Mouse (Mus musculus) left cerebral cortex, postnatal 36 days (tissue): ENCODE data around the gene Birc5. TPM values are rescaled to one million over a fixed set of nuclear protein-coding genes. Genes with fewer than 3 reads are reported as not detected.
A peak's percentile ranks its signal among the peaks of the same experiment; 100 is the strongest.

ENCODE experiments used
- DNase-seq, 2 experiments: peaks; one replicate each; pipeline ENCODE4 v3.0.0; 2021 to 2022; ENCODE audit warnings: low spot score in 2 of 2, mixed read lengths in 1 of 2
- intact Hi-C: fragments of 180-260 bp; cut with DNase I; formaldehyde crosslinking; loops from one replicate; pipeline ENCODE4 v1.15.1; 2025
- total RNA-seq, 2 experiments: library from RNA; stranded (reverse); gene quantifications; 2 replicates each; pipeline ENCODE4 v1.2.3; 2021

Birc5 gene
- total RNA-seq, 2 experiments from 2014 or later = 0.66 to 1.5 TPM

DNA sequence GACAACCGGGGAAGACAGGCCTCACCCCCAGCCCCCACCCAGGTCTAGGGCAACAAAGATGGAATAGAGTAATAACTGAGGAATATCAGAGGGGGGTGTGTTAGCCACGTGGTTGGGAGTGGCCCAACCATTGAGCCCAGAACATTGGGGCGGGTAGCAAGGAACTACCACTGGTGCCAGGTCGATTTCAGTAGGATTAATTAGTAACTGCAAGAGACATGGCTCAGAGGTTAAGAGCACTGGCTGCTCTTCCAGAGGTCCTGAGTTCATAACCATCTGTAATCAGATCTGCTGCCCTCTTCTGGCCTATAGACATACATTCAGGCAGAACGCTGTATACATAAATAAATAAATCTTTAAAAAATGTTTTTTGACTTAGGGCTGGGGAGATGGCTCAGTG is 2.4 kb upstream of the Birc5 start:
- no peak for DNase-seq
- intact Hi-C loops = no loop called here

DNA sequence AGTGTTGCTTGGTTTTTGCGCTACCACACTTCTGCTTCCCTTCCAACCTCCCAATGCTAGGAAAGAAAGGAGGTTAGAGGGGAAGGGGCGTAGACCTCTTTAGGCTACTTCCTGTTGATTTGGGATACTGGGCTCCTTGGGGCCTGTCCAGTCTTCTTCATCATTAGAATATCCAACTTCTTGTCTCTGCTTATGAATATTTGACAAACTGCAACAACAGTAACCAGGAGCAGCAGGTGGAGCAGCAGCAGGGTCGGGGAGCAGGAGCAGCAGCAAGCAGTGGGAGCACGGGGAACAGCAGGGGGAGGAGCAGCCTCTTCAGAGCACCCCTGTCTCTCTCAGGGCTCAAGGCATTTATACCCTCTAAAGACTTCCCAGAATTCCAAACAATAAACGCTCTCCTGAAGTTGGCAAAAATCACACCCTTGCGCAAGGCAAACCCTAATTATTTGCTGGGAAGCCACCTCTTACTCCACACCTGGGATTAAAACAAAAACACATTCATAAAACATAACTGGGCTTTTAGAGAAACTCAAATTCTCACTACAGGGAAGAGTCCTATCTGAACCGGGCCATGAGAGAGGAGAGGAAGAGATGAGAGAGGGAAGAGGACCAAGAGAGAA is 1.3 kb upstream of the Birc5 start:
- intact Hi-C loops = no loop called here
- DNase-seq = no peak

DNA sequence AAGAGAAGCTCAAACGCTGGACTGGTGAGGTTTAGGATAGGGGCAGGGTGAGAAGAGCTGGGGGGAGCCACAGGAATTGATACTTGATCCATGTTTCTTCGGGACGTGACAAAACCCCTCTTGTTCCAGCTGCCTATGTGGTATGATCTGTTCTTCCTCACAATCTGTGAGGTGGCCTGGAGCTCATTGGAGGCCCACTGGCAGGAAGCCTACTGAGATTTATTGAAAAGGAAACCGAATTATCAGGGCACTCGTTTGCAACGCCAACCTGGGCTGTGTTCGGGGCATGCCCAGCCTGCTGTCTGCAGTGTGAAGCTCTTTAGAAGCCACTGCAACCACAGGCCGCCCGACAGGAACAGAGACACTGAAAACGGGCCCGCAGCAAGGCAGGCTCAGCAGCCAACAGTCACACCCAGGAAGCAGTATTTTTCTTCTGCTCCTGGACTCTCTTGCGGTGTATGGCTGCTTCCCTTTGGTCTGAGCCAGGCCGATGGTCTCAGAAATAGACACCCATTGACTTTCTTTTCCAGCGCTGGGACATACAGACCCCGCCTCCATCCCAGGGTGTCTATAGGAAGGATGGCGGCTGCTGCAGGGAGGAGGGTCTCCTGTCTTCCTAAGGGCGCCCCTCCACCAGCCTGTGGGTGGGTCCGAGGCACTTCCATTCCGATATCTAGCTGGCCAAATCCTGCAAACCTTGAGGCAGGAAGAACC is 623 bp upstream of the Birc5 start:
- intact Hi-C loops = no loop called here
- DNase-seq = no peak

GRCm38 (mm10) chr11:117852875-117853274 is 3.8 kb downstream of the Birc5 start:
- no peak for DNase-seq
- intact Hi-C loops = no loop called here

DNA sequence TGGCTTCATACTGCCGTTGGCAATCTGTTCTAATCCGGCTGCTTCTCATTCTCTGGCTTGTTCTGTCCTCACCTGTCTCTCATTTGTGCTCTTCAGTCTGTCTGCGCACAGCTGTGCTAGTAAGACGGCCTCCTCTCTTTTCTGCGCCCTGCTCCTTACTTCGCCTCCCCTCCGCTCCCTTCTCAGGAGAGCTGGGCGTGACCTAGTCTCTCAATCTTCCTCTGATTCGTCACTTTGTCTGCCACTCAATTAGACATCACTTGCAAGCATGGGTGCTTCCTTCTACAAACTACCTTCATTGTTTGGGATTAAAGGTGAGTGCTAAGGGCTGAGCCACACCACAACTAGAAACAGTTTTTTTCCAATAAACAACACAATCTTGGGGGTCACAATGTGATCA is 5.2 kb downstream of the Birc5 start:
- DNase-seq = no peak
- intact Hi-C loops = no loop called here

DNA sequence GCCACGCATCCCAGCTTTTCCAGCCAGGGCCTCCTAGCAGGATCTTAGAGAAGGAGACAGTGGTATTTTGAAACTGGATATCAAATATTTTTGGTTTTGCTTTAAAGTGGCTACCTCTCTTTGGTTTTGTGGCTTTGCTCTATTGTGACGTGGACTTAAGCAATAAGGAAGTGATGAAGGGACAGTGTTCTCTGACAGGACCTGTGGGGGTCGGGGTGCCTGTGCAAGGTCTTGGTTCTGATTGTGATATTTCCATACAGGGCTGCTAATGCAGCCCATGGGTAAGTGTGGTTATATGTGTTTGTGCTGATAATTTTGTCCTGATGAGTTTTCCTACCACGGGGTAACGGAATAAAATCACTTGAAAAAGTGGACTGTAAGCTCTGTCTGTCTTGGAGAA is 6.3 kb downstream of the Birc5 start:
- no peak for DNase-seq
- intact Hi-C loops = no loop called here

DNA sequence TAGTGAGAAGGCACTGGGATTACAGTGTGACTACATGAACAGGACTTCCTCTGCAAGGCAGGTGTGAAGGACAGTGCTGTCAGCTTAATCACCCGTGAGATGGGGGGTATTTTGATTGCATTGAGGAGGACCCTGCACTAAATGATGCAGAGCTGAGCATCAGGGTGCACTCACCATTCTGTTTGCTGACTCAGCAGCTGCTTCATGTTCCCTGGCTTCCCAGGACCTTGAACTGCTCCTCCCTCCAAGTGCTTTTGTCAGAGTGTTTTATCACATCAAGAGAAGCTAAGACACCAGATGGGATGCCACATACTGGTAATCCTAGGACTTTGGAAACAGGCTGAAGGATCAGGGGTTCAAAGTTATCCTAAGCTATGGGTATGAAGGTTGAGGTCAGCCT is 6.9 kb downstream of the Birc5 start:
- no peak for DNase-seq
- intact Hi-C loops = no loop called here

- DNase-seq = no peak
- intact Hi-C loops = no loop called here
These were observed 8.4 kb downstream of the Birc5 start for GRCm38 (mm10) chr11:117857462-117857861.

DNA sequence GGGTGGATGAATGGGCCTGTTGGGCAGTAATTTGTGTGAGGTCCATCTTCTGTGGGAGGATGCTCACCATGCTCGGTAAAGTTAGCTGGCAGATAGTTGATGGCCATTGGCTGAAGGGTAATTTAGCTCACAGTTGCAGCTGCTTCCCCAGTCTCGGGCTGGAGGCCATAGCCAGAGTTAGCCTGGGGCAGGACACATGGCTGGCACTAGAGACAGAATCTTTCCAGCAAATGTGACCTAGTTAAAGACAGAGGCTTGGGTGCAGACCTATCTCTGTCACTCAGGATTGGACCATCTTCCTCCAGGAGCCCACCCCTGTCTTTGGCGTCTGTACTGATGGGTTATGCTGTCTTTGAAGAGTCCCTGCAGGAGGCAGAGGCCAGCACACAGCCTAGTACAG is 9.3 kb downstream of the Birc5 start:
- intact Hi-C loops = no loop called here
- DNase-seq = no peak

DNA sequence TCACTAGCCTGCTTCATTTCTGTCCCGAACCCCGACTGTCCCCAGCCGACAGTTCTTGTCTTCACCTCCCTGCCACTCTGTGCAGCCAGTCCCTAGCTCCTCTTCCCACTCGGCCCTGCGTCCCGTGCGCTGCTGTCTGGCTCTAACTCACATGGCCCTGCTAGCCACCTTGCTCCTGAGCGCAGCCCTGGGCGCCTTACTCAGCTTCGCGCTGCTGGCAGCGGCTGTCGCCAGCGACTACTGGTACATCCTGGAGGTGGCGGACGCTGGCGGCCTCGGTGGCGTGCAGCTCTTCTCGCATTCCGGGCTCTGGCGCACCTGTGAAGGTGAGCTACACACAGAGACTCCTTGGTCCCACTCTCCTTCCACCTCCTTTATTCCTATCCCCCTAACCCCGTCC is 11.6 kb downstream of the Birc5 start, which contains the start of gene Tmem235:
Gene Tmem235, plus strand, starts transcription at position 152 of the 400 bp plus-strand sequence.
- intact Hi-C loops = no loop called here
- no peak for DNase-seq

- intact Hi-C loops = no loop called here
- DNase-seq = no peak
These were observed 14.3 kb downstream of the Birc5 start for GRCm38 (mm10) chr11:117863174-117863856.

GRCm38 (mm10) chr11:117864805-117865204 is 15.8 kb downstream of the Birc5 start:
- no peak for DNase-seq
- intact Hi-C loops = no loop called here

- DNase-seq = no peak
- intact Hi-C loops = no loop called here
These were observed 16.9 kb downstream of the Birc5 start for GRCm38 (mm10) chr11:117865988-117866387.

DNA sequence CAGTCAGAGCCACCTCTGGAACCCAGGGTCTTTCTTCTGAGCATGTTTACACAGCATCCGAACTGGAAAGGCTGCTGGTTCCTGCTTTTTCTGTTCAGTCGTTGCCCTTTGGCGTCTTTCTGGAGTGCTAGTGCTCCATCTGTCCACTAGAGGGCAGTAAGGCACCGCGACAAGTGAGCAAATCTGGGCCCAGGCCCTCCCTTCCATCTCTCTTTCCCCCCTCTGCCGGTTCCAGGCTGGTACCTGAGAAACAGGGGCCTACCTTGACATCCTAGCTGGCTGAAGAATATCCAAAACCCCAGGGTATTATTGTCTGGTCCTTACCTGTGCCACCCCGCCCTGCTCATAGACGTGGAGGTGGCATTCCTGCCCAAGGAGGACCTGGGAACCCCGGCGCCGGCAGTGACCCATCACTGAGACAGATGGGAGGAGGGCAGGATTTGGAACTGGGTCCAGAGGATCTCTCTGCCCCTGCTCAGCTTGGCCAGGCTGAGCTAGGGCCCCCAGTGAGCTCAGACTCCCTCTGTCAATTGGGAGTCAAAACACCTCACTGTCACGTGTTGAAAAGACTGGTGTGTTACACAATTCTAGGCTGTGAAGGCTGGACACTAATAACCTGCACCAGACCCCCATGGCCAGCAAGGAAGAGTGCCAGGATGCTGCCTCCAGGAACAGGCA is 21.8 kb downstream of the Birc5 start:
- peak; percentile 71 to 81 for DNase-seq
- intact Hi-C loops = loop anchor here (2.0 to 10.0 kb wide), 5 partner anchors 98 to 354 kb away; partner anchors contain the start of gene Pgs1

DNA sequence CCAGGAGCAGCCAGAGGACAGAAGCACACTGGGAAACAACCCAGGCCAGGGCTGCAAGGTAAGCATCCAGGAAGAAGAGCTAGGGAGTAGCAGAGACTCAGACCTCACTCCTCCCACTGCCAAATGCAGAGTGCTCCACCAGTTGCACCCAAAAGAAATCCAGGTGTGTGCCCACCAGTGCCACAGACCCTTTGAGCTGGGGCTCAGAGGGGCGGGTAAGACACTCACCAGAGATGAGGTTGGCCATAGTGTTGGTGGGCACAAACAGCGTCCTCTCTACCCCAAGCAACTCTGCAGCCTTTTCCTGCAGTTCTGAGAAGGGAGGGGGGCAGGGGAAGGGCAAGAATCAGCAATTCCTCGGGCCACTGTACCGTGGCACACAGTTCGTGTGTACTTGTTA is 22.3 kb downstream of the Birc5 start:
- DNase-seq = no peak
- intact Hi-C loops = loop anchor here (2.0 to 10.0 kb wide), 5 partner anchors 97 to 353 kb away; partner anchors contain the start of gene Pgs1

DNA sequence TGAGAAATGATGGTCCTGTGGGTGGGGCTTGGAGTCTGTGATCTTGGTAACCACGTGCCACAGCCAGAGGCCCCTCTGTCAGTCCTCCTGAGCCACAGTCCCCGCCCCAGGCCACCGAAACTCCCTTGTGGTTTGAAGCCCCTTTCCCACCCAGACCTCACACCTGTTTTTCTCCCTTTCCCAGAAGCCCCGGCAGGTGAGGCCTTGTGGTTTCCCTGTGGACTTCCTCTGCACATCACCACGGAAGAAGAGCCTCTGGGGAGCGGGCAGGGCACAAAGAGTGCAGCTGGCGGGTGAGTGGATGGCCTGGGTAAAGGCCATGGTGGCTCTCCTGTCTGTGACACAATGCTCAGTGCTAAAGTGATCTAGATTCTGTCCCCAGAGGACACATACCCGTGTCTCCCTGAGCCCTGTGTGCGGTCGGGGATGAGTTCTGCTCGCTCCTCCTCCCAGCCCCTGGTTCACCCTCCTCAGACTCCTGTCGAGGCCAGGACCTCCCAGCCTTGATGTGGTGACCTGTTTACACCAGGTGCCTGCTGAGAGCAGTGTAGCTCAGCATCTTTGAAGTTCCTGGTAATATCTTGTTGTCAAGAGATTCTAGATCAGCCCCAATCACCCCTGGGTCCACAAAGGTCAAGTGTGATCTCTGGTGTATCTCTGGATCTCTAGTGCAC is 23.0 kb downstream of the Birc5 start:
- intact Hi-C loops = loop anchor here (2.0 to 10.0 kb wide), 5 partner anchors 97 to 353 kb away; partner anchors contain the start of gene Pgs1
- DNase-seq = no peak

DNA sequence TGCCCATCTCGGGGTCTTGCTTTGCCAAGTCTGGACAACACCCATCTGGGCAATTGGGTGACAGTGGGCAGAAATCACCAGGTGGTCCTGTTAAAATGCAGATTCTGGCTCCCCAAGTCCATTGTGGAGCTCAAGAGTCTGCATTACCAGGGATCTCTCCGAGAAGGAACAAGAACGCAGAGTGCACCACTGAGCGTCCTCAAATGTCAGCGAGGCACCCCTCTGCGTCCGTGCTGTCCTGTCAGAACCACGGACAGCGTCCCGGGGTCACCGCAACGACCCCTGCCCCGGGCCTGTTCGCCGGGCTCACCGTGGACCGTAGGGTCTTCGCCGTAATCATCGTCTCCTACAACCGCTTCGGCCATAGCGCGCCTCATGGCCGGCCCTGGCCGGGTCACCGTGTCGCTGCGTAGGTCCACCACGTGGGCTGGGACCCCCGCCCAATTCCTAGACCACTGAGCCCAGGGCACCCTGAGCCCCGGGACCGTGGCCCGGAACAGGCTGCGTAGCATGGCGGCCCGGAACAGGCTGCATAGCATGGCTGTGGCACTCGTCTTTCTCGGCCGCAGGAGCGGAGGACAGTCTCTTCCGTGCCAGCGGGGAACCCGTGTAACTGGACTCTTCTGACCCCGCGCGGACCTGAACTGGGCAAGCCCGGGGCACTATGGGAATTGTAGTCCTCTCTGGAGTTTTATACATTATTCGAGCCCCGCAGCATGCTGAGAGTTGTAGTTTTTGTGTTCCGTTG is 24.0 kb downstream of the Birc5 start, which contains the start of gene Tha1:
Gene Tha1, minus strand, starts transcription at position 621 of the 748 bp plus-strand sequence.
- DNase-seq = peak; percentile 73 to 79
- intact Hi-C loops = loop anchor here (5.0 to 10.0 kb wide), 3 partner anchors 114 to 352 kb away; partner anchors contain the start of gene Pgs1

DNA sequence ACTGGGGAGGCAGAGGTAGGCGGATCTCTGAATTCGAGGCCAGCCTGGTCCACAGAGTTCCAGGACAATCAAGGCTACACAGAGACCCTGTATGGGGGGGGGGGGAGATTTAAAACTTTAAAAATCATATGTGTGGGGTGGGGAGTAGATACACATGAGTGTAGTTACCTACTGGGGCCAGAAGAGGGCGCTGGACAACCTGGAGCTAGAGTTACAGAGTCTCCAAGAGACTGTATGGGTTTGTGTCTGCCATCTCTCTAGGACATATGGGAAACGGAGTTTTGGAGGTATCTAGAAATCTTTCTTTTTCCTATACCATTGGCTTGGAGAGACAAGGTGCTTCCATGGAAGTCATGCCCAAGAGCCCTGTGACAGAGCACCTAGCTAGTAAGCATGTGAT is 25.4 kb downstream of the Birc5 start:
- intact Hi-C loops = loop anchor here (5.0 to 10.0 kb wide), 3 partner anchors 113 to 350 kb away; partner anchors contain the start of gene Pgs1
- DNase-seq = no peak

- intact Hi-C loops = loop anchor here (10.0 kb wide), 1 partner anchor 349 kb away; no protein-coding TSS in a partner anchor
These were observed 26.6 kb downstream of the Birc5 start for GRCm38 (mm10) chr11:117875681-117876080.

More at GRCm38 (mm10) chr11:117875681-117876080, 26.6 kb downstream of the Birc5 start:
- no peak for DNase-seq
